Mouse (Mus musculus) thymus, adult 2 months (tissue): ENCODE measurements around the gene Eef1akmt3.

Experiments used
- CTCF ChIP-seq: fragments of 200-500 bp; IDR thresholded peaks from 2 replicates; pipeline ENCODE4 v1.5.1; 2012; ENCODE audit warnings: mild to moderate bottlenecking, control low read depth, low read length, moderate library complexity, borderline replicate concordance; ENCODE audit not compliant: control insufficient read depth, poor library complexity, insufficient read depth; ENCODE audit errors: extremely low read depth
- POLR2A ChIP-seq: fragments of 200-500 bp; IDR thresholded peaks from 2 replicates; pipeline ENCODE4 v1.6.1; 2012; ENCODE audit warnings: mild to moderate bottlenecking, low read length, control low read depth, moderate library complexity; ENCODE audit not compliant: control insufficient read depth, poor library complexity, insufficient read depth; ENCODE audit errors: extremely low read depth

DNA sequence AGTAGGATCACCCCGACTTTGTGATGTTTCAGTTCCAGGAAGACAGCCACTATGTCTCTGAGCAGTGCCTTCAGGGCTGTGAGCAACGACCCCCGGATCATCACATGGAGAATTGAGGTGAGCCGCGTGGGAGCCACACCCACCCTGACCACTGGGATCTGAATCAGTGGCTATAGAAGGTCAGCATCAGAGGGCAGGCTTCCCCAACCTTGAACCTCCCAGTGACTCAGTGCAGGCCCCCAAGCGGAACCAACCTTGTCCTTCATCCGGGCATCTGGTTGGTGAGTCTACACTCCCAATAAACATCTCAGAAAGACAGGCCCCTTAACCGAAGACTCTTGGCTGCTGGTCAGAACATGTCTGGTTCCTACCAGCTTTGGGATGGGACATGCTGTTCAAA lies 38.0 kb downstream of the Eef1akmt3 start:
- no peak for TF ChIP-seq CTCF
- TF ChIP-seq POLR2A, result no peak
